11 mouse cellular contexts compared by ENCODE assay signal in genomic region chr8:121073174-121074107, GRCm38 (mm10). TPM values are rescaled to one million over a fixed set of nuclear protein-coding genes. Genes with fewer than 3 reads are reported as not detected.
A peak's percentile ranks its signal among the peaks of the same experiment; 100 is the strongest.
DNase-seq lines count a peak whose midpoint lies in the region; ATAC-seq lines count a peak whose summit lies in the region.
"Had no signal": no experiment of that assay in that cellular context is flagged by ENCODE, and none has a peak within 500 bp of the region (broad histone marks: within the 10 kb centered on the region; RNA-seq: fewer than 3 reads in every experiment).

No protein-coding gene starts in this region.

- H3K27ac ChIP-seq in heart, embryonic 12.5 days (ENCODE audit: poor library complexity, severe bottlenecking): no peak overlapping the region
- no peak overlapping the region for H3K27ac ChIP-seq in hindbrain, embryonic 13.5 days
- H3K27ac ChIP-seq in midbrain, embryonic 12.5 days (replicated peaks): no peak overlapping the region

- peaks cover 97% of the 10 kb centered on the region for H3K27me3 ChIP-seq in heart, embryonic 12.5 days (replicated peaks)
- peaks cover 99% of the 10 kb centered on the region for H3K27me3 ChIP-seq in hindbrain, embryonic 13.5 days
- H3K27me3 ChIP-seq in midbrain, embryonic 12.5 days: peaks cover 100% of the 10 kb centered on the region

- peak overlapping the region; percentile 26 for H3K4me3 ChIP-seq in heart, embryonic 12.5 days
- H3K4me3 ChIP-seq in hindbrain, embryonic 13.5 days: peak overlapping the region; percentile 2; the same call in 1 of the 2 replicates
- peak overlapping the region; percentile 13; the same call in 1 of the 2 replicates for H3K4me3 ChIP-seq in midbrain, embryonic 12.5 days

- no peak overlapping the region for H3K9ac ChIP-seq in heart, embryonic 12.5 days
- no peak overlapping the region for H3K9ac ChIP-seq in hindbrain, embryonic 13.5 days
- no peak overlapping the region for H3K9ac ChIP-seq in midbrain, embryonic 12.5 days (replicated peaks)

- no peaks in the 10 kb centered on the region for H3K9me3 ChIP-seq in heart, embryonic 12.5 days (replicated peaks)
- H3K9me3 ChIP-seq in hindbrain, embryonic 13.5 days: no peaks in the 10 kb centered on the region
- no peaks in the 10 kb centered on the region for H3K9me3 ChIP-seq in midbrain, embryonic 12.5 days

- 1% methylated on average over 46 of the region's 48 CpGs for WGBS in heart, embryonic 12.5 days
- under 1% methylated on average over 48 of the region's 48 CpGs for WGBS in hindbrain, embryonic 13.5 days
- 1% methylated on average over 47 of the region's 48 CpGs for WGBS in midbrain, embryonic 12.5 days

- peaks cover 16% of the 10 kb centered on the region for H3K4me1 ChIP-seq in heart, embryonic 12.5 days (replicated peaks)
- peaks cover 19% of the 10 kb centered on the region for H3K4me1 ChIP-seq in hindbrain, embryonic 13.5 days (replicated peaks)
- peaks cover 7% of the 10 kb centered on the region; the same call in 1 of the 2 replicates for H3K4me1 ChIP-seq in midbrain, embryonic 12.5 days

- no peaks in the 10 kb centered on the region for H3K36me3 ChIP-seq in heart, embryonic 12.5 days
- no peaks in the 10 kb centered on the region for H3K36me3 ChIP-seq in hindbrain, embryonic 13.5 days
- no peaks in the 10 kb centered on the region for H3K36me3 ChIP-seq in midbrain, embryonic 12.5 days

- DNase-seq in heart, adult 8-10 months (ENCODE audit: low spot score): no peak
- DNase-seq in ZHBTc4 (ENCODE audit: low read depth, low spot score): peak; percentile 54
- no peak for DNase-seq in ovary, postnatal 10 days (ENCODE audit: low spot score)
- no peak for DNase-seq in spleen, postnatal 10 days (ENCODE audit: low spot score in 2 of 2)
- no peak for DNase-seq in c-Kit-positive CD71-positive TER-119-positive erythroid progenitor cells, embryonic 14.5 days (ENCODE audit: low spot score)
- DNase-seq: adrenal gland, postnatal 14 days; thymus, postnatal 36 days had no signal

- ATAC-seq in heart, embryonic 12.5 days (ENCODE audit: insufficient number of reproducible peaks, low FRiP score): no peak
- ATAC-seq in hindbrain, embryonic 13.5 days (ENCODE audit: low FRiP score): no peak
- no peak for ATAC-seq in midbrain, embryonic 12.5 days (ENCODE audit: low FRiP score, low read depth)

- peak overlapping the region; percentile 50 for H3K4me2 ChIP-seq in heart, embryonic 12.5 days
- H3K4me2 ChIP-seq in hindbrain, embryonic 13.5 days: 0 out of 2 replicates have a peak overlapping the region, but pooled peaks have one; percentile 8
- 0 out of 2 replicates have a peak overlapping the region, but pooled peaks have one; percentile 5 for H3K4me2 ChIP-seq in midbrain, embryonic 12.5 days (replicated peaks)

RNA-seq across cellular contexts. Expression of gene Foxf1, which starts 10.7 kb away (rescaled TPM):
- 0.68 and 3.7 TPM in 2 replicates for polyA plus RNA-seq in heart, embryonic 12.5 days (2016; fragmentation: Nextera tagmentation; extraction: Ambion mirVana)
- total RNA-seq in heart, adult 8-10 months (2022): under 1 TPM in 3 of 4 experiments, not detected in 1; 0.19 to 0.34 (median 0.33) TPM
- 0.96 and 1.3 TPM in 2 replicates for polyA plus RNA-seq in hindbrain, embryonic 13.5 days (2015; fragmentation: Nextera tagmentation; extraction: Ambion mirVana)
- 0.24 and 0.33 TPM in 2 replicates for polyA plus RNA-seq in midbrain, embryonic 12.5 days (2016; fragmentation: Nextera tagmentation; extraction: Ambion mirVana)
- total RNA-seq: hematopoietic stem cell, adult 5-6 weeks had no signal

RNA-seq across cellular contexts. Expression of gene Mthfsd, which starts 34.8 kb away (rescaled TPM):
- polyA plus RNA-seq in heart, embryonic 12.5 days (2016; fragmentation: Nextera tagmentation; extraction: Ambion mirVana): 45.2 and 45.8 TPM in 2 replicates
- total RNA-seq in heart, adult 8-10 months (2022): 10 to 100 TPM; 15.3 to 17.1 (median 15.6) TPM
- 53.8 and 54.1 TPM in 2 replicates for polyA plus RNA-seq in hindbrain, embryonic 13.5 days (2015; fragmentation: Nextera tagmentation; extraction: Ambion mirVana)
- polyA plus RNA-seq in midbrain, embryonic 12.5 days (2016; fragmentation: Nextera tagmentation; extraction: Ambion mirVana): 59.6 and 61.4 TPM in 2 replicates

RNA-seq across cellular contexts. Expression of gene Foxc2, which starts 42.5 kb away (rescaled TPM):
- polyA plus RNA-seq in heart, embryonic 12.5 days (2016; fragmentation: Nextera tagmentation; extraction: Ambion mirVana): 20.7 and 20.8 TPM in 2 replicates
- total RNA-seq in heart, adult 8-10 months (2022): 1 to 10 TPM; 1.4 to 2.2 (median 1.6) TPM
- 2.8 and 4.1 TPM in 2 replicates for polyA plus RNA-seq in hindbrain, embryonic 13.5 days (2015; fragmentation: Nextera tagmentation; extraction: Ambion mirVana)
- 6.8 and 17.4 TPM in 2 replicates for polyA plus RNA-seq in midbrain, embryonic 12.5 days (2016; fragmentation: Nextera tagmentation; extraction: Ambion mirVana)
- total RNA-seq: hematopoietic stem cell, adult 5-6 weeks had no signal

RNA-seq across cellular contexts. Expression of gene Foxl1, which starts 54.3 kb away (rescaled TPM):
- polyA plus RNA-seq in heart, embryonic 12.5 days (2016; fragmentation: Nextera tagmentation; extraction: Ambion mirVana): 0.78 and 1.2 TPM in 2 replicates
- under 1 TPM in 3 of 4 experiments, not detected in 1; 0.08 to 0.26 (median 0.09) TPM for total RNA-seq in heart, adult 8-10 months (2022)
- polyA plus RNA-seq in hindbrain, embryonic 13.5 days (2015; fragmentation: Nextera tagmentation; extraction: Ambion mirVana): 0.16 and 0.27 TPM in 2 replicates
- polyA plus RNA-seq in midbrain, embryonic 12.5 days (2016; fragmentation: Nextera tagmentation; extraction: Ambion mirVana): 0.46 and 1.3 TPM in 2 replicates
- total RNA-seq: hematopoietic stem cell, adult 5-6 weeks had no signal
